Mouse (Mus musculus) liver, embryonic 14.5 days (tissue): ENCODE results near the gene Cnmd.

Source experiments
- CTCF ChIP-seq: IDR thresholded peaks from 2 replicates; pipeline ENCODE4 v1.5.1; 2016; ENCODE audit warnings: antibody characterized with exemption, low read depth, control low read depth
- EP300 ChIP-seq: IDR thresholded peaks from 2 replicates; pipeline ENCODE4 v1.6.1; 2016; ENCODE audit warnings: antibody characterized with exemption, low read depth

DNA sequence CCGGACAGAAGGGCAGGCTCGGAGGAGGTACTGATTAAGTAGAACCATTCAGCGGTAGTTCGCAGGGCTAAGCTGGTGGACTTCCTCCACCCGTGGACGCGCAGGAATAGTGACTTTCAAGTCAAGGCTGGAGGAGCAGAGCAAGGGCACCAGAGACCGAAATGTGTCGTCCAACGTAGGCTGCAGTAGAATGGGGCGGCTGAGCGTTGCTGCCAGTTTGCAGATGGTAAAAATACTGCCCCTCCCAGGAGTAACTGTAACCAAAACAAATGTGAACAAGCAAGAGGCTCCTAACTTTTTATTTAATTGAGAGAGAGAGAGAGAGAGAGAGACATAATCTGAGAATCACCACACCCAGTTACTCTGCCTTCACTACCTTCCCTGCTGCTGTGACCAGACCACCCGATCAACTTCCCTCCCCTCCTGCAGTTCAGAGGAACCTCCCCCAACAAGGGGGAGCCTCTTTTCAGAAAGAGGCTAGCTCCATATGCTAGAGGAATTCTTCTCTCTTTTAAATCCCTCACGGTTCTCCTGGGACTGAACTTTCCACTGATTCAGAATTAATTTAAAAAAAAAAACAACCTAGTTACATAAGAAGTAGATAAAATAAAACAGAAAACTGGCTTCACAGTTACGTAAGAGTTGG, 15.3 kb upstream of the Cnmd start:
- TF ChIP-seq CTCF, result no peak
- no peak for TF ChIP-seq EP300
